Mouse (Mus musculus): ENCODE results near the gene Map3k13. TPM values are rescaled to one million over a fixed set of nuclear protein-coding genes. Genes with fewer than 3 reads are reported as not detected.

The Map3k13 gene
- polyA plus RNA-seq (2021; fragmentation: Nextera tagmentation): 2.4 and 2.8 TPM in 2 replicates
- long read RNA-seq, experiment 1, partial matches to known transcripts: 14 of 15 reads
- long read RNA-seq, experiment 1, other reads (novel, unspliced or antisense): 1 of 15 reads
- long read RNA-seq, experiment 2, partial matches to known transcripts: 0 of 5 reads
- long read RNA-seq, experiment 2, other reads (novel, unspliced or antisense): 5 of 5 reads

DNA sequence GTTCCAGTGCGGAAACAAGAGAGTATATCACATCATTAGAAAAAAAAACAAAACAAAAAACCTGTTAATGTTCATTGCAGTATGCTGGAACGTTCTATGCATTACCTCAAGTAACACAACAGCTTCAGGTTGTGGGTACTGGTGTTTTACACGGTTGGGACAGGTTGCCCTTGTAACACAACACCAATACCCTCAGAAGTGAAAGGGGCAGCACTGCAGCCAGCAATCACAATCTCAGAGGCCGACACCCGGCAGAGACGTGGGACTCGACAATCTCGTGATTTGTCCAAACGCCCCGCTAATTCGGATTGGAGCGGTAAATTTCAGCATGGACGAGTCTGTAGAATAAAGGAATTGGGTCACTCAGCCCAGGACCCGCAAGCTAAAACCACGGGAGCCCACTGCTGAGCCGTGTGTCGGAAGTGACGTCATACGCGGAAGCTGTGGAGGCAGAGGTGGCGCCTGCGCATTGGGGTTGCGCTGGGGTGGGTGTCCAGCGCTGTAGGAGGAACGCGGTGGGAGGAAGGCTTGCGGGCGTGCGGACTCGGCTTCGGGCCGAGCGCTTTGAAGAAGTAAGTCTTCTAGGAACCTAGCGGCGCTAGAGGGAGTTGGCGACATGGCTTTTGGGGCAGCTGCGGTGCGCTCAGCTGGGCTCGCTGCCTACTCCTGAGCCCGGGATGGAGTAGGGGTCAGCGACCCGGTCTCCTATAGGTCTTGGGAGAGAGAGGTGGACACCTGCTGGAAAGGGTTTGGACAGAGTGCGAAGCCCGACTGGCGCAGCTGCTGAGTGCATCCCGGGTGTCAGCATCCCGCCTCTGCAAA lies at the start of gene Map3k13:
Map3k13 (plus strand) TSS at position 472 of the 822 bp plus-strand sequence.

DNA sequence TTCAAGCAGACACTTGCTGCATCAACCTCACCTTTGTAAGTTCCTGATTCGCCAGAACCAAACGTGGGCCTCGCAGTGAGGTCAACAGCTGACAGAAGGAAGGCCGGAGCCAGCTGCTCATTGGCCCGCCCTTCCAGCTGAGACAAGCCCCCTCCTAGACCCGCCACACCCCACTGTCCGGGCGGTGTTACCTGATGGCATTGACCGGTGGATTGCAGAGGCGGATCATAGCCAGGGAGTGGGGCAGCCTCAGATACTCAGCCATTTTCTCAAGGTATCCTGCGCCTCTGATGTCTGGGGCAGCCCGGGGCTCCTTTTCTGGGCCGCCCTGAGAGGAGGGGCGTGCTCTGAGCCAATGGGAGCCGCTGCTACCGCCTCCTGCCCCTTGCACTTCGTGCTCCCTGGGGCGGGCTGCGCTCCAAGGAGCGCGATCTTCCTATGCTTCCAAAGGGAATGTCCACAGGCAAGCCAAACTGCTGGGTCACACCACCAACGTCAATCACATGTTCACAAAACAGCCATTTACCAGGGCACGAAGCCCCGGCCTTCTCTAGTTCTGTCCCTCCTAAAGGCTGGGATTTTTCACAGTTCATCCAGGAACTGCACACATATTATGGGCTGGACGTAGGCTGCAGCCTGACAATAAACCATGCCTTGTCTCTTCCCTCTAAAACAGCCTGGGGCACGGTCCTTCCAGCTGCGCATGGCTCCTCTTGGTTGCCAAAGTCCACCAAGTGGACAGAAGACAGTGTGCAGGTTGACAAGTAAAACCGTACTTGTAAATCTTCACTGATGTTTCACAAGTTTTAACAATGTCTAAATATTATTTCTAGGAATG lies 6.4 kb upstream of the Map3k13 start, which contains the start of gene Ehhadh:
Ehhadh (minus strand) TSS at position 292 of the 838 bp plus-strand sequence.

DNA sequence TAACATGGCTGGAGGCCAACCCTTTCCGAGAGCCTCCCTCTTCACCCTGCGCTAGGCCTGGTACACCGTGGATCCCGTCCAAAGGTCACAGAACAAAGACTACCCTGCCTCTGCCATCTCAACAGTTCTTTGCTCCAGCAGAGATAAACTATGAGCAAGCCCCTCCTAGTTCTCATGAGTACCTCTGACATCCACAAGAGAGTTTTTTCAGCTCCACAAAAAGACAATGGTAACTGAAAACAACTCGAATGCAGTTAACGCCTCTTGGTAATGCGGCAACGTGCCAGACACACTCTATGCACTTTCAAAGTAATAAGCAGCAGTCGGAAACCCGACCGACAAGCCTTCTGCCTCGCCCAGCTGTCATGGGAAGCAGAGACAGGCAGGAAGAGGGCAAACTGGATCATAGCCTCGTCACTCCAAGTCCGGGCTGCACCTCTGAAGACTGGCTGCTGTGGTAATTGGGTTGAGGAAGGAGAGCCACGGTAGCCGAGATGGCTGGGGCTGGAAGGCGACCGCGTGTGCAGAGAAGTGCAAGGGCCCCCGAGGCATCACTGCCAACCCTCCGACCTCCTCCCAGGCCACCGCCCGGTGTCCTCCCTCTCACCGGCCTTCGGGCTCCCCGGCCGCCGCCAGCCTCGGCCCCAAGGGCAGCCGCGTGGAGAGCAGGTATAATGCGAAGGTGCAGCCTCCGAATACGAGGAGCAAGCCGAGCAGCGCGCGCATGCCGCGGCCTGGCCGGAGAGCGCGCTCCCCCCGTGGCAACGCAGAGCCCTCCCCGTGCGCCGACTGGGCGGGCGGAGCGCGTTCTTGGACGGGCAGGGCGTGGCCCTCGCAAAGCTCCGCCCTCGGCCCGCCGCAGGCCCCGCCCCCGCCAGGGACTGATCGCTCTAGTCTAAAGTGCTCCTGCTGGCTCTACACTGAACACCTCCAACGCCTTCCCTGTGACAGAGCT lies 152.9 kb downstream of the Map3k13 start, which contains the start of gene Tmem41a:
Tmem41a (minus strand) TSS at position 792 of the 955 bp plus-strand sequence.

Other genes with a start within 250 kb of the Map3k13 start
- 11.5 and 12.2 TPM in 2 replicates for gene 2510009E07Rik, start 99.7 kb upstream of the Map3k13 start, polyA plus RNA-seq (2021; fragmentation: Nextera tagmentation)
- gene Ehhadh, start 6.5 kb upstream of the Map3k13 start, polyA plus RNA-seq (2021; fragmentation: Nextera tagmentation): 1.0 and 1.6 TPM in 2 replicates
- 19.8 and 25.1 TPM in 2 replicates for gene Tmem41a, start 153.2 kb downstream of the Map3k13 start, polyA plus RNA-seq (2021; fragmentation: Nextera tagmentation)
- gene Liph, start 201.3 kb downstream of the Map3k13 start, polyA plus RNA-seq (2021; fragmentation: Nextera tagmentation): 0.33 and 0.64 TPM in 2 replicates
- gene Senp2, start 215.1 kb downstream of the Map3k13 start, polyA plus RNA-seq (2021; fragmentation: Nextera tagmentation): 16.4 and 36.4 TPM in 2 replicates